Mouse (Mus musculus) adipose tissue, adult 10 weeks (tissue): ENCODE results near the gene Mepe. TPM values are rescaled to one million over a fixed set of nuclear protein-coding genes. Genes with fewer than 3 reads are reported as not detected.

ENCODE experiments used
- polyA plus RNA-seq: library from polyadenylated mRNA; stranded (reverse); fragments of 350-450 nt; fragmentation: Illumina TruSeq; extraction: RNeasy Lipid Tissue Mini Kit (QIAGEN cat#74804); gene quantifications from one replicate; pipeline ENCODE4 v1.2.3, GENCODE M21; 2014; ENCODE audit warnings: low read depth, low replicate concordance

The Mepe gene
- polyA plus RNA-seq = not detected

GRCm38 (mm10) chr5:104325029-104325428 lies at the start of gene Mepe:
Gene Mepe (plus strand): TSS chr5:104325329.

GRCm38 (mm10) chr5:104298994-104299393 lies 26.1 kb upstream of the Mepe start, which contains the start of gene Ibsp:
Gene Ibsp (plus strand): TSS chr5:104299171.

Other genes with a start within 250 kb of the Mepe start
- gene Gm17660, start 247.7 kb upstream of the Mepe start, polyA plus RNA-seq = not detected
- 169 TPM for gene Sparcl1, start 211.6 kb upstream of the Mepe start, polyA plus RNA-seq
- gene Dspp, start 154.6 kb upstream of the Mepe start, polyA plus RNA-seq = not detected
- not detected for gene Dmp1, start 122.7 kb upstream of the Mepe start, polyA plus RNA-seq
- gene Ibsp, start 26.2 kb upstream of the Mepe start, polyA plus RNA-seq = not detected
- gene Spp1, start 109.8 kb downstream of the Mepe start, polyA plus RNA-seq = 3.4 TPM
- gene Pkd2, start 134.1 kb downstream of the Mepe start, polyA plus RNA-seq = 24.1 TPM
- 1.3 TPM for gene BC005561, start 183.0 kb downstream of the Mepe start, polyA plus RNA-seq